Mouse (Mus musculus) embryonic fibroblast, embryonic 13.5 days (primary cell): ENCODE measurements around the gene Pgm5. TPM values are rescaled to one million over a fixed set of nuclear protein-coding genes. Genes with fewer than 3 reads are reported as not detected.

Experiments
- H3K27ac ChIP-seq: 2 replicates; pipeline ENCODE4 v1.5.1; 2012; ENCODE audit warnings: low read length, control low read depth, inconsistent platforms; ENCODE audit not compliant: insufficient read depth
- H3K4me1 ChIP-seq: 2 replicates; pipeline ENCODE4 v1.6.1; 2011; ENCODE audit warnings: low read length; ENCODE audit not compliant: control insufficient read depth, insufficient read depth
- H3K4me3 ChIP-seq: 2 replicates; pipeline ENCODE4 v1.5.1; 2011; ENCODE audit warnings: mild to moderate bottlenecking, control low read depth, low read length; ENCODE audit not compliant: insufficient read depth
- CTCF ChIP-seq: IDR thresholded peaks from 2 replicates; pipeline ENCODE4 v1.5.1; 2011; ENCODE audit warnings: mild to moderate bottlenecking, control low read depth, low read length, moderate library complexity, borderline replicate concordance; ENCODE audit not compliant: insufficient read depth
- POLR2A ChIP-seq: IDR thresholded peaks from 2 replicates; pipeline ENCODE4 v1.6.1; 2011; ENCODE audit warnings: low read depth, mild to moderate bottlenecking, control low read depth, low read length, moderate library complexity
- polyA plus RNA-seq: library from polyadenylated mRNA; stranded (reverse); fragments of >200 nt; gene quantifications from 2 replicates; pipeline ENCODE4 v1.2.4, GENCODE M21; 2011; ENCODE audit warnings: low read depth; ENCODE audit not compliant: missing spikeins, insufficient read length

Gene Pgm5
- polyA plus RNA-seq, 1 experiment, result 32.8 TPM

DNA sequence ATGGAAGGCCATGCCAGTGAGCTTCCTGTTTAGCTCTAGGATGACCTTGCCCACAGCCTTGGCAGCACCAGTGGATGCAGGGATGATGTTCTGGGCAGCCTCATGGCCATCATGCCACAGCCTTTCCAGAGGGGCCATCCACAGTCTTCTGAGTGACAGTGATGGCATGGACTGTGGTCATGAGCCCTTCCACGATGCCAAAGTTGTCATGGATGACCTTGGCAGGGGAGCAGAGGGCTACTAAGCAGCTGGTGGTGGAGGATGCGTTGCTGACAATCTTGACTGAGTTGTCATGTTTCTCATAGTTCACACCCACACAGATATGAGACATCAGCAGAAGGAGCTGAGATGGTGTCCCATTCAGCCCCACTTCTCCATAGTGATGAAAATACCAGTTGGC lies 169.0 kb downstream of the Pgm5 start:
- Histone ChIP-seq H3K4me3 (no peak overlapping the region), H3K4me1 (no peaks in the 10 kb centered on the region), H3K27ac (no peak overlapping the region)
- TF ChIP-seq POLR2A (no peak), CTCF (no peak)

DNA sequence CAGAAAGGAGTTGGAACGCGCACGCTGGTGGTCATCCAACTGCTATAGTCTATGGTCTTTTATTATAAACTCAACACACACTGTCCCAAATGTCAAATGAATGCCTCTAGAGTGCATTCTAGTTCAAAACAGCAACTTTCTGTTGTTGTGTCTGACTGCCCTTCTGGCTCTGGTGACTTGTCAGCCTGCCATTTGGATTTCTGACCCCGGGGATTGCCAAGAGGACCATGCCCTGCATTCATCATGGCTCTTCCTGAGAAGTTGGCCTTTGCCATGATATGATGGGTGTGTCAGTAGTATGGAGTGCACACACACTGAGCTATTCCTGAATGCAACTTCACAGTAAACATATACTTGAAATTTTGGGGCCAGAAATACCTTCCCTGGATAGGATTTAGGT lies 172.1 kb downstream of the Pgm5 start:
- TF ChIP-seq POLR2A, result no peak
- no peak for TF ChIP-seq CTCF
- Histone ChIP-seq H3K27ac (no peak overlapping the region), H3K4me1 (no peaks in the 10 kb centered on the region), H3K4me3 (no peak overlapping the region)

DNA sequence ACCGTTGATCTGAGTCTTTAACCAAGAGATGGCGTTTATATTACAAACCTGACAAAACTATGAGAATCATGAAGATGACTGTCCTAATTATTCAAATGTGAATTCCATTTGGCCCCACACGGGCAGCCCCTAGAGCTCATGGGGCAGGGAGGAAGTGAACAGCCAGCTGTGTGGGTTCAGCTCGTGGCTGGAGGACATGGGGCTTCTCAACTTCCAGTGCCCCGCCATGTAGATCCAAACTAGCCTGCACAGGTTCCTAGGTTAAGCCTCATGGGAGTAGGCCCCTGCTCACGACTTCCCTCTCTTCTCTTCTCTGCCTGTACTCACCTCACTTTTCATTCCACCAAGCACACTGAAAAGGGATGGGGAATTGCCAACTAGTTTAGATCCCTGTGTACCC lies 173.3 kb downstream of the Pgm5 start:
- no peaks in the 10 kb centered on the region for H3K4me1 ChIP-seq
- TF ChIP-seq CTCF (no peak), POLR2A (no peak)

DNA sequence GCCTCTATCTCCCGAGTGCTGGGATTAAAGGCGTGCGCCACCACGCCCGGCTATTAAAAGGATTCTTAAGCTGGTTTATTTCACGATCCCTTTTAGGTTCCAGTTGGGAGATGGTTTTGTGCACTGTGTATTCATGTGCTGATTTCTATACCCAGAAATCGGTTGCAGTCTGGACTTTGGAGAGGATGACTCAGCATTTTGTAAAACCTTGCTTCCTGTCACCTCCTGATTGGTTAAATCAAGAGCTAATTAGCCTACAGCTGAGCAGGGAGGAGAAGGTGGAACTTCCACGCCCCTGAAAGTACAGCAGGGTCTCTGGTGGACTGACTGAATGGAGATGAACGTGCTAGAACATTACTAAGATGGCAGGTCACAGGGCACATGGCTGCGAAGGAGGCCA lies 175.2 kb downstream of the Pgm5 start:
- Histone ChIP-seq H3K4me1 (no peaks in the 10 kb centered on the region), H3K4me3 (no peak overlapping the region), H3K27ac (no peak overlapping the region)
- TF ChIP-seq POLR2A (no peak), CTCF (no peak)

More for the DNA sequence above, 173.3 kb downstream of the Pgm5 start:
- Histone ChIP-seq H3K27ac (no peak overlapping the region), H3K4me3 (no peak overlapping the region)

DNA sequence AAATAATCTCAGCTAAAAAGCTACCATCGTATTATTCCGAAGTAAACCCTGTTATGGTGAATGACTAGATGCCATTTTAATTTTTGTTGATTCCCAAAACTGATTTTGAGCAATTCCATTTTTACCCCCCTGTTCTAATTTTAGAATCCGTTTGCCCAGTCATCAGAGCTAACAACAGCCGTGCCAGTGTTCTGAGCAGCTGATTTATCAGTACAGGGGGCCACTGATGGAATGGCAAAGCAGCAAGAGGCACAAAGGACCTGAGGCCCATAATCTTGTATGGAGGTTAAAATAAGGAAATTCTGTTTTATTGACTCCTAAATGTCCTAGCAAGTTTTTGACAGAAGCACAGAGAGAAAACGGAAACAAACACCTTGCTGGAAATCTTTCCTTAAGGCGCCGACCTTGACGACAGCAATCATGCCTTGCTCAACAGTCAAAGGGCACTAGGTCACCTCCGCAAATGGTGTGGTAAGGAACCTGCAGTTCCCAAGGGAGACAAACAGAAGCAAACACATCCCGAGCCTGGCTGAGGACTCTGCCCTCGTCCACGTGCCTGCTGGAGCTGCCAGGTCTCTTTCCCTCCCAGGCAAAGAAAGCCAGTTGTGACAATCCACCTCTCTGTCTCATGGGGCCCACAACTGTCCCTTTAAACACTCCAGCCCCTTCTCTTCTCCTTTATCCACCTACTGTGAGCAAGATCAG lies 178.5 kb downstream of the Pgm5 start:
- H3K4me3 ChIP-seq, result no peak overlapping the region
- H3K27ac ChIP-seq, result no peak overlapping the region
- TF ChIP-seq POLR2A (no peak), CTCF (no peak)
- H3K4me1 ChIP-seq, result no peaks in the 10 kb centered on the region

DNA sequence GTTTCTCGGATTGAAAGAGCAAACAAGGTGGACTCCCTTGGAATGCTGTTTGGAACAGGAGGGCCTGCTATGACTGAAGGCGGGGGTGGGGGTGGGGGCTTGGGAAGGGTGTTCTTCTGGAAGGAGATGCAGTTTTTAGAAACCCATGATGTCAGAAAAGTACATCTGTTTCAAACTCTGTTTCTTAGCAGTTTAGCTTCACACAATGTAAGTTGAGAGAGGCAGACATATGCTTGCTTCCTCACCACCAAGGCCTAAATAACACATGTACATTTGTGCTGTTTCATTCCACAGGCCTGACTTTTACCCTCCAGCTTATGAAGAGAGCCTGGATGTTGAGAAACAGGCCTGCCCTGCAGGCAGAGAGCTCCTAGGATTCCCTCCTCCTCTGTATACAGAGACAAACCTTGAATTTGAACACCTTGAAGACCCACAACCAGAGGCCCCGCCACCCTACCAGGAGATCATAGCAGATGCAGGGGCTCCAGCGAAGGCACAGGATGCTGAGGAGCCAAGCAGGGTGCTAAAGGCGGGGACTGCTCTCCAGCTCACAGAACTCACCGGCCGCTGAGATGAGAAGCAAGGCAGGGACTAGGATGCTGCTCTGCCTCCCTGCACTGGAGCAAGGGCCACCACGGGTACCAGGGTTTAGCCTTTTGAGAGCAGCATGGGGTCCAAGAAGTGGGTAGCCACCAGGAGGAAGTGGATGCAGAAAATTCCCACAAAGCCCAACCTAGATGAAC lies 184.2 kb downstream of the Pgm5 start:
- no peak for TF ChIP-seq CTCF
- no peak for TF ChIP-seq POLR2A
- Histone ChIP-seq H3K4me3 (no peak overlapping the region), H3K27ac (no peak overlapping the region), H3K4me1 (no peaks in the 10 kb centered on the region)

DNA sequence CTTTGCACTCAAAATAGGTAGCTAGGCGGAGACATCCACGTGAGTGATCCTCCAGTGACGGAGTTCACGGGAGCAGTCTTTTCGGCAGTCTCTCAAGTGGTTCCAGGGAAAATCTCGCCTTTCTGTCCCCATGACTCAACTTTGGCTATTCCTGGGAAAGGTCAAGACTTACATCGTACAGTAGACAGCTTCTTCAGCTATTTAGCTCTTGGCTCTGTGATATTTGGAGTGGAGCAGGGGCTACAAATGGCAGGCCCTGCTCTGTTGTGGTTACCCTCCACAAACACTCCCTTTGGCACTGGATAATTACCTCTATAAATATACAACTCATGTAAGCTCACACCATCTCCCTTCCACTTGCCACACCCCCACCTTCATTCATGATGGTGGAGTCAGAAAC lies 185.2 kb downstream of the Pgm5 start:
- no peak overlapping the region for H3K27ac ChIP-seq
- no peak for TF ChIP-seq POLR2A
- TF ChIP-seq CTCF, result no peak
- H3K4me3 ChIP-seq, result no peak overlapping the region
- no peaks in the 10 kb centered on the region for H3K4me1 ChIP-seq

DNA sequence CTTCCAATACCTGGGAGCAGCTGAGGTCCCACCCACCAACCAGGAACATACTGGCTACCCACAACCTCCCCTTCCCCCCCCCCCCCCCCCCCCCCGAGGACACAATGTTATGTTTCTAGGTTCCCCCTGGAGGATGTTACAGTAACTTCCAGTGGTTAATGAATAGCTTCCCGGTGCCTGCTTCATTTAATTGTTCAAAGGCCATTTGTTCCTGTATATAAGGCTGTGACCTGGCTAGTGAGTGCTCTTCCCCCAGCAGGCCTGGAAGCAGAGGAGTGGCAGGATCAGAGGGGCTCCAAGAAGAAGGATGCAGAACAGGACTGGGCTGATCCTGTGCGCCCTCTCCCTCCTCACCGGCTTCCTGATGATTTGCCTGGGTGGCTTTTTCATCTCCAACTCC lies 187.9 kb downstream of the Pgm5 start, which contains the start of gene Tmem252:
Gene Tmem252, plus strand, starts transcription at position 247 of the 400 bp plus-strand sequence.
- H3K27ac ChIP-seq, result no peak within 1 kb of the TSS

DNA sequence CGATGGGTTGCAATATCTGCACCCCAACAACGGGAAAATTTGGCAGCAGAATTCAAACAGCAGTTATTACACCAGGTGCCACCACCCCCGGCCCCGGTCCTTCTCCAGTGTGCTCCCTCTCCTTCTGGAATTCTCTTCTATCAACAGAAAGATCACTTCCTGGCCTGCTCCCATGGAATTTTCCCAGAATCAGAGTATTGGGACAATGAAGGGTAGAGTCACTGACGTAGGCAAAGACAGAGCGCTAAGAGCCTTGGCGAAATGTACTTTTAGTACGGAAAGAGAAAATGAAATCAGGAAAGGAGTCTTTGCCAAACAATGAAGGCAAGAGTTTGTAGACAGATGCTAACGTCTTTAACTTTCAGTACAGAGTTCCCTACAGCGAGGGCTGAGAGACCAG lies 188.3 kb downstream of the Pgm5 start:
- Histone ChIP-seq H3K4me3 (no peak overlapping the region), H3K4me1 (no peaks in the 10 kb centered on the region), H3K27ac (no peak overlapping the region)
- TF ChIP-seq POLR2A, result no peak
- TF ChIP-seq CTCF, result no peak

More for the DNA sequence above, 187.9 kb downstream of the Pgm5 start, which contains the start of gene Tmem252:
- Histone ChIP-seq H3K4me1 (no peaks in the 10 kb centered on the region), H3K4me3 (no peak within 1 kb of the TSS)
- TF ChIP-seq POLR2A, result no peak
- TF ChIP-seq CTCF, result no peak

DNA sequence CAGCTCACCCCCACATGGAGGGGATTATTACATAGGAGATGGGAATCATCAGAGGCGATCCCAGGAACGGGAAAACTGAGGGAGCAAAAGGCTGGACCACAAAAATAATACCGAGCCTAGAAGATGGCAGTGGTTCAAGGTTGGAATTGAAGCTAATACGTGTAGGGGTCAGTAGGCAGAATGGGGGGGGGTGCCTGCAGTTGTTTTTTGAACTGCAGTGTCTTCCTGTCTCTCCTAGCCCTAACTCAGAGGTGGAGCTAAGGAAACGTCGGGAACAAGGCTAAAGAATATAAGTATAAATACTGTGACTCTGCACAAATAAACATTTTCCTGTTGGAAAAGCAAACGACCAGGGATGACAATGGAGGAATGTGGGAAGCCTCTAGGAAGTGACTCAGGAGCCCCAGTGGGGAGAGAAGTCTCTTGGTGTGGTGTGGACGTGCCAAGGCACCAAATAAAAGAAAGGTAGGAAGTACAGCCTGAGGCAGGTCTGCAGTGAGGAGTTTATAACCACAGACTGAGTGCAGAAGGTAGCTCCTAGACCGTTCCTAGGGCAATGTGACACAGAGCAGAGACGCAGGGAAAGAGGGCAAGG lies 189.2 kb downstream of the Pgm5 start:
- TF ChIP-seq CTCF (no peak), POLR2A (no peak)
- Histone ChIP-seq H3K4me1 (no peaks in the 10 kb centered on the region), H3K4me3 (no peak overlapping the region), H3K27ac (no peak overlapping the region)
